Mouse (Mus musculus) inflammation-experienced regulatory T-cells, adult 6 months (primary cell): Measurements from ENCODE around the gene Smdt1. TPM values are rescaled to one million over a fixed set of nuclear protein-coding genes. Genes with fewer than 3 reads are reported as not detected.

Experiments used
- ATAC-seq: one replicate; pipeline ENCODE4 v1.8.0; 2017
- polyA plus RNA-seq, 3 experiments: library from polyadenylated mRNA; unstranded; fragments of 100-300 nt; shearing (Covaris generic); gene quantifications; one replicate each; pipeline ENCODE4 v1.2.1; 2017

Gene Smdt1
- polyA plus RNA-seq = 100 to 1,000 TPM; 101 to 149 (median 103) TPM

DNA sequence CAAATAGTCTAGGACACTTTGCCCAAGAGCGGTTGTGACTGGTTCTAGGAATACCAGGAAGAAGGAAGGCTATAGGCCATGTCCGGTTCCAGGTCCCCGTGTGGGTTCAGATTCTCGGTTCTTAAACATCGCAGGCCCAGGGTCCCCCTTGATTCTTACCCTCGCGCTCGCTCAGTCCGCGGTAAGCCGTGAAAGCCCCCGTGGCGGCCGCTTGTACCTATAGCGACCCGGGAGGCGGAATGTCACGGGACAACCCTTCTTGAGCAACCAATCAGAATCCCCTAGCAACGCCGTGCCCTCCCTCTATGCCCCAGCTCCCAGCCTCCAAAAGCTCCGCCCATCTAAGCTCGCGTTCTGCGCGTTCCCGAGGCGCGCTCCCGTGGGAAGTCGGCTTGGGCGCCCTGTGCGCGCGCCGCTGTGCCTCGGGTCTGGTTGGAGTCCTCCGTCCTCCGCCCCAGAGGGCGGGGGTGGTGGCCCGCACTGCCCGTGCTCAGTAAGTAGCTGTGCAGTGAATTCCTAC is at the start of gene Smdt1, which contains the start of the genes Naga and Pheta2:
Gene Smdt1, plus strand, starts transcription at position 367 of the 520 bp plus-strand sequence.
Gene Naga, minus strand, starts transcription at position 333 of the 520 bp plus-strand sequence.
Gene Pheta2, plus strand, starts transcription at position 350 of the 520 bp plus-strand sequence.
- ATAC-seq = peak; percentile 95

- ATAC-seq = peak; percentile 74
These were observed 48.5 kb upstream of the Smdt1 start for GRCm38 (mm10) chr15:82290252-82290651.

DNA sequence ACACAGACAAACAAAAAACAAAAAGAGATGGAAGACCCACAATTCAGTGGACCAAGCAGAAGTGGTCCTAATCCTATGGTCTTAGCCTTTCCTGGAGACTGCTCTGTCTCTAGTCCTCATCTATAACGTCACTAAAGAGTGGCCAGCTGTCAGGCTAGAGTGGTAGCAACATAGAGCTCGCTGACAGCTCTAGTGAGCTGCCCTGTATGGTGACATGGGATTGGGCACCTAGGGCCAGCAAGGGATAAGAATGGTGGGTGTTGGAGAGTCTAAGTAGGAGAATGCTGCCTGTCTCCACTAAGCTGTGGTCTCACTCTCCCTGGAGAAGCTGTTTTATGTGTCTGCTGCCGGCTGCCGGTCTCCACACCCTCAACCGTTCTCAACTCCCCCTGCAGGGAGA is 45.9 kb upstream of the Smdt1 start:
- ATAC-seq = no peak

DNA sequence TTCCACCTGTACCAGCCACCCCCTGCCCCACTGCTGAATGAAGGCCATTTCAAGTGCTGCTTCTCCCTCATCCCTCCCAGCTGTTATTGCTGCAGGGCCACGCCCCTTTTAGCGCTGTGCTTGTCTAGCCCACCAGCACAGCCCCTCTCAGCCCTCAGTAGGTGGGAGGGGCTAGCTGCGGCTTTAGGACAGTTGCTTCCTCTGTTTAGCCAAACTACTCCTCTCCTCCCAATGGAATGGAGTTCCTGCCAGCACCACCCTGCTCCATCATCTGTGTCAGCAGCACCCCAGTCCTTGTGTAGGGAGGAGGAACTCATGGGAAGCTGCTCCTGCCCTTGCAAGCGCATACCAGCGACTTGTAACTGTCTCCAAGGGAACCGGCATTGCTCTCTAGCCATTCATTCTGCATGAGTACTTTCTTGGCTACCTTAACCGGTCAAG is 45.5 kb upstream of the Smdt1 start:
- ATAC-seq = no peak

DNA sequence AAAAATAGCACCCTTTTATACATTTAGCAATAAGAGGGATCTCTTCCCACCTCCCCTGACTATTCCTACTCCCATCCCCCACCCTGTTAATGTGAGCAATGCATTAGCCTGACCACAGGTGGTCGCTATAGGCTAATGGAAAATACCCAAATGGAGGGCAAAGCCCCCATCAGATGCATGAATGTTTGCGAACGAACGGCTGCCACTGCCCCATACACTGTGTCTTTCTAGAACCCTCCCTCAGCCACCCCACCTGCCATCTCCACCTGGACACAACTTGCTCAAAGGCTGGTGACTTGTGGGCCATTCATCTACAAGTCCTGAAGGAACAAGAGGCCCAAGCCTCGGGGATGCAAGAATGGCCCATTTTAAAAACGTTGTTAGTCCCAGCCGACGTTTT is 44.7 kb upstream of the Smdt1 start:
- no peak for ATAC-seq

GRCm38 (mm10) chr15:82298764-82299561 is 39.8 kb upstream of the Smdt1 start, which contains the start of gene Wbp2nl:
TSS of gene Wbp2nl (plus strand) at chr15:82298954.
- ATAC-seq = no peak

GRCm38 (mm10) chr15:82307107-82307506 is 31.7 kb upstream of the Smdt1 start:
- no peak for ATAC-seq

- no peak for ATAC-seq
These were observed 30.3 kb upstream of the Smdt1 start for GRCm38 (mm10) chr15:82308416-82308815.

DNA sequence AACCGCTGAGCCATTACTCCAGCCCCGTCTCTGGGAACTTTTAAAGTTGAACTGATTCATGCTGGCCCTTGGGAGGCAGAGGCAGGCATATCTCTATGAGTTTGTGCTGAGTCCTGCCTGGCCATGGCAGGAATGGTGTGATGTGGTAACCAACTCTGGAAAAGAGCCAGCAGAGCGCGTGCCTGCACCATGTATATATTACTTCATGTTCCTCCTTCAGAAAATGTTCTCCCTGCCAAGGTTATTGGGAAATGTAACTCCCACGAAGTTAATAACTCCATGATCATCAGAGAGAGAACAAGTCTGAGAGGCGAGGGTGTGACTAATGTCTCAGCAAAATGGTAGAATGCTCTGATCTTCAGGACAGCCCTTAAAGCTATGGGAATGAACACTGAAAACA is 20.9 kb upstream of the Smdt1 start:
- ATAC-seq = no peak

GRCm38 (mm10) chr15:82319613-82320012 is 19.1 kb upstream of the Smdt1 start:
- no peak for ATAC-seq

DNA sequence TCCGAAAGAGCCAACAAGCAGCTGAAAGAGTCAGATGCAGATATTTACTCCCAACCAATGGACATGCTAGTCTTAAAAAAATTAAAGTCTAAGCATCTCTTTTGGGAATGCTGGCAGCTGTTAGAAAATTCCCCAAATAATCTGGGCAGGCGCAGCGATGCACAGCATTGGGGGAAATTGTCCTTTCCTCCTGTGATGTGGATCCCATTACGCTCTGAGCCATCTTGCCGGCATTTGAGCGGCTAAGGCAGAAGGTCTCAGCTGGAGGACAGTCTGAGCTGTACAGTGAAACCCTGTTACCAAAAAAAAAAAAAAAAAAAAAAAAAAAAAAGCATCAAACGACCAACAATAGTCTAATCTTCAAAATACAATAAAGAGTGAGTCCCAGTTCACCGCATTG is 16.6 kb upstream of the Smdt1 start:
- no peak for ATAC-seq

GRCm38 (mm10) chr15:82325382-82325781 is 13.4 kb upstream of the Smdt1 start:
- ATAC-seq = peak; percentile 28

DNA sequence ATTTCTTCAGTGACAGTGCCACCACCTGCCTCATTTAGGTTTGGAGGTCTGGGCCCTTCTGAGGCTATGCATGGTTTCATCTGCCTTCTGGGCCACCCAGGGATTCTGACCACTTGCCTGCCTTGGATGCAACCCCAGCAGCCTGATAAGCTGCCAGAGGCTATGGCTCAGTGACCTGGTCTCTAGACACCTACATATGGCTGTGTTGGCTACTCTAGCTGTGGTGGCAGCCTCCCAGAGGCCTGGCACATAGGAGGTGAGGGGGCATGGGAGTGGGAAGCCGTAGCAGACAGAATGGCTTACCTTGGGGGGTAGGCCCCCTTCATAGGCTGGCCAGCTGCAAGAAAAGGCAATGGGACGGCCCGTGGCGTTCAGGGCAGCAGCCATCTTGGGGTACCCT is 3.6 kb upstream of the Smdt1 start:
- ATAC-seq = no peak

- no peak for ATAC-seq
These were observed 2.1 kb upstream of the Smdt1 start for GRCm38 (mm10) chr15:82336629-82337028.

DNA sequence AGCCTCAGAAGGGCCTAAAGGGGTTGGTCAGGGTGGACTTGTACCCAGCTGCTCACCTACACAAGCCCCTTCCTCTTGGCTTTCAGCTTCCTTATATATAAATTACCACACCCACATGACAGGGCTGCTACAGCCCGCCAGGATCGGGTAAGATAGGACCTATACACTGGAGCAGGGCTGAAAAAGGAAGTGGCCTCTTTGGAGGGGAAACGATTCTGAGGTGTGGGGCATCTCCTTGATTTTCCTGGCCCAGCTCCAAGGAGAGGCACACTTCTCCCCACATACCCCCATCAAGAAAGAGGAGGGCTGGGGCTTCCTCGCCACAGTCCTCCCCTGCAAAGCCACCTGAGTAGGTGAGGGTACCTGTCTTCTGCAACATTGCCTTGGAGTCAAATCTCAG is 884 bp upstream of the Smdt1 start:
- no peak for ATAC-seq

- ATAC-seq = no peak
These were observed 391 bp downstream of the Smdt1 start for GRCm38 (mm10) chr15:82339150-82339549.

- no peak for ATAC-seq
These were observed 985 bp downstream of the Smdt1 start for GRCm38 (mm10) chr15:82339634-82340254.

DNA sequence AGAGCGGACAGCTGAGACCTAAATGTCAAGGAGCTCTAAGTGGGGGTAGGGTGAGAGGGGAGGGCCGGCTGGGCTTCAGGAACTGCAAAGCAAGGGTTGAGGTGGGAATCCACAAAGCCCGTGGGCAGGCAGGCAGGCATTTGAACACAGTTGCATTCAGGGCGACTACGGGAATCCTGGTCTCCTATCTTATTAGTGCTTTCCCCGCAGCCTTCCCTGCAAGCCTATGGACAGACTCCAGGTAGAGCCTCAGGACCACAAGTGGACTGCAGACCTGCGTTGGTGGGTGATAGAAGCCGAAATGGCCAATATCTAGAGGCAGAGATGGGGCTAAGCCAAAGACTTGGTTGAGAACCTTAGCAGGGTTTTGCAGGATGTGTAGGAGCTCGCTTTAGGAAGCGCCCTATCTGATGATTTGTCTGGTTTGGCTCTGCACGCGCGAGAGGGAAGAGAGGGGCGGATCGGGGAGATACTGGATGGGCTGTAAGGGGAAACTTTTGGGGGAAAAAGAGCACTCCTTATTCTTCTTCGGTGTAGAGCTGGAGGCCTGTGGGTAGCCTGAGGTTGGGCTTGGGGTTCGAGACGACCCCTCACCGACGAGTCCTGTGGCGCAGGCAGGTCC is 1.8 kb downstream of the Smdt1 start:
- no peak for ATAC-seq

- ATAC-seq = no peak
These were observed 2.3 kb downstream of the Smdt1 start for GRCm38 (mm10) chr15:82341036-82341501.

DNA sequence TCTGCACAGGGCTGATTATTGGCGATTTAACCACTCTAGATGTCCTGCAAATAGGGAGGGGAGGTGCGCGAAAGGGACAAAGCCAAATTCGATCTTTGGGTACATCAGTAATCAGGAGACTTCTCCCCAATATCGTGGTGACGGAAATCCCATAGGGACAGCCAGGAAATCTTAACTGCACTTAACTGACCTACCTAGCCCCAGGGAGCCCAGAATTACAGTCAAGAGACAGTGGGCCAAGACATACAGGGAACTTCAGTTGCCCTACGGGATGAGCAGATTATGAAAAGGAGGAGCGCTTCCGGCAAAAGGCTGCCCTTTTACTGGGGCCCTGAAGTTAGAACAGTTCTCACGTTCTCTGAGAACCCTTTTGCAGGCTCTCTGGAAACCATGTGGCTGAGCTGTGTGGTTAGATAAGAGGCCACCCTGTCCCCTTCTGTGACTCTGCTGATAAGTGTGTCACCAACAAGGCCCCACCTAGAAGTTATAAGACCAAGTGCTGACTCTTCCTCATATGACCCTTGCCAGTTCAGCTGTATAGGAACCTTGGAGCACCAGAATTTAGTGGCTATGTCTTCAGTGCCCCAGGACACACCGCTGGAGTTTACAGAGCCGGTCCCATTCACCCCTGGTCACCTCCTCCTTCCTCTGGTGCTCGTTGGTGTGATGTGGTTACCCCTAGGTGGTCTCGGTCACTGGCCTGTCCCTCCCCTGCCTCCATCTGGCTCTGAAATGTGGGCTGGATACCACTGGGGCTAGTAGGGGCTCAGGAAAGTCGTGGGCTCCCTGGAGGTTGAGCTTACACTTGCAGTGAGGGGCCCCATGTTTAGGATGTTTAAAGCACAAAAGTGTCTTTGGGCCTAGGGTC is 3.1 kb downstream of the Smdt1 start:
- ATAC-seq = no peak

- ATAC-seq = no peak
These were observed 3.8 kb downstream of the Smdt1 start for GRCm38 (mm10) chr15:82342543-82342935.
